Mouse (Mus musculus) testis, adult 2 months (tissue): ENCODE data around the gene Pard6b. TPM values are rescaled to one million over a fixed set of nuclear protein-coding genes. Genes with fewer than 3 reads are reported as not detected.

Source experiments
- H3K27ac ChIP-seq: fragments of 200-500 bp; 2 replicates; pipeline ENCODE4 v1.5.1; 2012; ENCODE audit warnings: low read depth, low read length; ENCODE audit not compliant: control insufficient read depth, insufficient read depth
- H3K27me3 ChIP-seq: fragments of 200-500 bp; 2 replicates; pipeline ENCODE4 v1.6.1; 2012; ENCODE audit warnings: mild to moderate bottlenecking, low read length, moderate library complexity; ENCODE audit not compliant: control insufficient read depth, insufficient read depth
- H3K36me3 ChIP-seq: fragments of 200-500 bp; 2 replicates; pipeline ENCODE4 v1.6.1; 2012; ENCODE audit warnings: mild to moderate bottlenecking, low read length; ENCODE audit not compliant: control insufficient read depth, insufficient read depth
- H3K4me1 ChIP-seq: fragments of 200-500 bp; 2 replicates; pipeline ENCODE4 v1.6.1; 2012; ENCODE audit warnings: low read length; ENCODE audit not compliant: control insufficient read depth, insufficient read depth
- H3K4me3 ChIP-seq: fragments of 200-500 bp; 2 replicates; pipeline ENCODE4 v1.5.1; 2012; ENCODE audit warnings: low read depth, mild to moderate bottlenecking, low read length, moderate library complexity, mixed read lengths; ENCODE audit not compliant: control insufficient read depth
- CTCF ChIP-seq: fragments of 200-500 bp; IDR thresholded peaks from 2 replicates; pipeline ENCODE4 v1.5.1; 2012; ENCODE audit warnings: low read depth, mild to moderate bottlenecking, inconsistent platforms, low read length, moderate library complexity; ENCODE audit not compliant: control insufficient read depth, insufficient read depth, insufficient replicate concordance
- POLR2A ChIP-seq: fragments of 200-500 bp; IDR thresholded peaks from 2 replicates; pipeline ENCODE4 v1.6.1; 2012; ENCODE audit warnings: low read depth, mild to moderate bottlenecking, inconsistent platforms, low read length, moderate library complexity; ENCODE audit not compliant: control insufficient read depth
- polyA plus RNA-seq: library from polyadenylated mRNA; depleted of rRNA; stranded (reverse); fragments of >200 nt; gene quantifications from 2 replicates; pipeline ENCODE4 v1.2.3, GENCODE M21; 2012

Pard6b gene
- polyA plus RNA-seq, 1 experiment: 6.9 TPM

DNA sequence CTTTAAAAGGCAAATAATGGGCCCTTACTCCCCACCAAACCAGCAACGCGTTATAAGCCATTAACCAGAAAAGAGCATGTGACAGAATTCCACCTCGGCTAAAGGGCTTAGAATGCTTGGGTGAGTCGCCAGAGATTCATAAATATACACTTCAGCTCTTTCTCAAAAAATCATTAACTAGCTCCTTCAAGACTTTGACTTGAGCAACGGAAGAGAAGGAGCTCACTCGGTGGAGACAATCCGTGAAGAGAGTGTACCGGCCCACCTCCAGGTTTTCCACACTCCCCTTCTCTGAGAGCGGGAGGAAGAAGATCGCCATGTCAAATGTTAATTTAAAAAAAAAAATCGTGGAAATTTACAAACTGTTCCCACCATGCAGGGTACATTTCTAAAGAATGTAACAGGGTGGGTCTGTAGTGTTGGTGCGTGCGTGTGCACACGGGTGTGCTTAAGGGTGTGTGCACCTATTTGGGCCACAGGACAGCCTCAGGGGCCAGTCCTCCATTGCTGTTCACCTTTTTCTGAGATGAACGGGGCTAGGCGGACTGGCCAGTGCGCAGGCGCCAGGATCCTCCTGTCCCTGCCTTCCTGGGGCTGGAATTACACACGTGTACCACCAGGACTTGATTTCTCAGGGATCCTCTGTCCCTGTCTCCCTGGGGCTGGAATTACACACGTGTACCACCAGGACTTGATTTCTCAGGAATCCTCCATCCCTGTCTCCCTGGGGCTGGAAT, 3.8 kb upstream of the Pard6b start:
- Histone ChIP-seq H3K4me1 (peaks cover 19% of the 10 kb centered on the region), H3K27ac (no peak overlapping the region), H3K4me3 (no peak overlapping the region), H3K36me3 (no peaks in the 10 kb centered on the region), H3K27me3 (no peaks in the 10 kb centered on the region)
- TF ChIP-seq CTCF (no peak), POLR2A (no peak)

DNA sequence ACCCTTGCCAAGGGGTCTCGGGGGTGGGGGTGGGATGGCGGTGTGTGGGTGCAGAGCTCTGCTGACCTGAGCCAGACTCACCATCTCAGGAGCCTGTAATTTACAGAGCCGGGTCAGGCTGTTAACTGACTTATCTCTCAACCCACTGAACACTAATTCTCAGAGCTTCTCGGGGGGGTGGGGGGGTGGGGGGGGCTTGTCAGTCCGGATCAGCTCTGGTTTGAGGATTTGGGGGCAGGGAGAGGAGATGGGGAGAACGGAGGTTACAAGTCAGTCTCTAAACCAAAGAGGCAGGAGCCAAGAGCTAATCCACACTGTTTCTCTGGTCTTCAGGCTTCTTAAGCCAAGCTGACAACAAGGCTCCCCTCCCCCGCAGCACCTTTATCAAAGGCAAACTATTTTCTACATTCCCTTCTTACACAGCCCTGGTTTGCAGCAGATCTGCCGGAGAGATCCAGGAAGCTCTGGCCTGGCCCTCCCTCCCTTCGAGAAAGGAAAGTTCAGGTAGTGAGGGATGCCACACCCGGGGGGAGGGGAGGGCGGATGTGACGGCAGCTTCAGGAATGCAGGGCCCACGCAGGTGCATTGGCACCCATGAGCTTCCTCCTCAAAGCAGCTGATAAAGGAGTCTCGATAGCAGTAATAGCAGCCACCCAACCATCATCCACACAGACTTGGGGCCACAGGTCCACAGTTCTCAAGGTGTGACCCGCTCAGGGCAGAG, 2.5 kb upstream of the Pard6b start:
- TF ChIP-seq CTCF (no peak), POLR2A (0 out of 2 replicates have a peak, but pooled peaks have one; percentile 21)
- Histone ChIP-seq H3K27me3 (no peaks in the 10 kb centered on the region), H3K4me1 (peaks cover 21% of the 10 kb centered on the region), H3K4me3 (no peak overlapping the region), H3K27ac (no peak overlapping the region), H3K36me3 (no peaks in the 10 kb centered on the region)

DNA sequence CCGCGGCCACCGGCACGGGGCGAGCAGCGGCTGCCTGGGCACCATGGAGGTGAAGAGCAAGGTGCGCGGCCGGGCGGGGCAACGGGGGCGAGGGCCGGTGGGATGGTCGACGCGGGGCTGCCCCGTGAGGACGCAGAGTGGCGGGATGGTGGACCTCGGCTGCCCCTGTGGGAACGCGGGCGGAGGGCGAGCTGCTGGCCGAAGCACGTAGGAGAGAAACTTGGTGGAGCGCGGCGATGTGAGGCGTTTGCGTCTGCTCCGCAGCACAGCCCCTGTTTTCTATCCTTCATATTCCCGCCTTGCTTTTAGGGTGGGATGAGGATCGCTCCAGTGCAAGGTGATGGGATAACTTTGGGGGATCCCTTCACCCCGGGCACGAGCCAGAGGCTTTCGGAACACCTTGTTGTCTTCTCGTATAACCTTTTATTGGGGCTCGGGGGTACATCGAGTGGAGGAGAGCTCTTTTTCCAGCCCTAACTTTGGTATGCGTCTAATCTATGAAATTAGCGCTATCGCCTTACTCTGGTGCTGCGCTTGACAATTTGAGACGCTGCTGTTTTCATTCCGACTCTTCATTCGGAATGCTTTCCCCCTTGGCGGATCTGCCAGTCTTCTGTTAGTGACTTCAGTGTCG, 612 bp downstream of the Pard6b start:
- Histone ChIP-seq H3K27ac (peak overlapping the region; percentile 85), H3K4me3 (peak overlapping the region; percentile 96), H3K4me1 (peaks cover 21% of the 10 kb centered on the region), H3K27me3 (no peaks in the 10 kb centered on the region), H3K36me3 (no peaks in the 10 kb centered on the region)
- no peak for TF ChIP-seq POLR2A
- no peak for TF ChIP-seq CTCF

DNA sequence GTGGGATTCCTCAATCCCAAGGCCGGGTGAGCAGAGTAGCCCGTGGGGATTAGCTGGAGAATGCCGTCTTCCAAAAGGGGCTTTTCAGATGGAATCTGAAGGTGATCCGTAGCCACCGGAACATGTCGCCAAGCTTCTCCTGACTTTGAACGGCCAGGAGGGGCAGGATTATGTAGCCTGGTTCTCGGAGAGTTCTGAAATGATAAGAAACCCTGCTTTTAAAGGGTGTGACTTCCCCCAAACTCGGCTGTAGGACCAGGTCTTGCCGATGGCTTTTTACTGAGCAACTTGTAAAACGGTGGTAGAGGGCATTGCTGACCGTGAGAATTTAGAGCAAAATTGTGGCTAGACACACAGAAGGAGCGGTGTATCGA, 1.1 kb downstream of the Pard6b start:
- peak overlapping the region; percentile 85 for H3K27ac ChIP-seq
- H3K4me1 ChIP-seq: peaks cover 21% of the 10 kb centered on the region
- no peaks in the 10 kb centered on the region for H3K36me3 ChIP-seq
- no peaks in the 10 kb centered on the region for H3K27me3 ChIP-seq
- TF ChIP-seq CTCF: no peak
- no peak for TF ChIP-seq POLR2A
- H3K4me3 ChIP-seq: peak overlapping the region; percentile 96

DNA sequence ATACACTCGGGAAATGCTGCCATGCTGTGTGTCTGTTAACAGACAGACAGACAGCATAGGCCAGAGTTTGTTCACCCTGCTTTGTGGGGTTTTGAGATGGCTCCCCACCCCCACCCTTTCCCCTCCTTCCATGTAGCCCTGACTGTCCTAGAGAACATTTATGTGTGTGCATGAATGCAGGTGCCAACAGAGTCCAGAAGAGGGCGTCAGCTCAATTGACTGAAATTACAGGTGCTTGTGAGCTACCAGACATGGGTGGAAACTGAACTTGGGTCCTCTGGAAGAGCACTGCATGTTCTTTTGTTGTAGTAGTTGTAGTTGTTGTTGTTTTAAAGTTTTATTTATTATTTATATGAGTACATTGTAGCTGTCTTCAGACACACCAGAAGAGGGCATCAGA, 2.8 kb downstream of the Pard6b start:
- Histone ChIP-seq H3K4me1 (peaks cover 17% of the 10 kb centered on the region), H3K36me3 (no peaks in the 10 kb centered on the region), H3K4me3 (no peak overlapping the region), H3K27me3 (no peaks in the 10 kb centered on the region), H3K27ac (no peak overlapping the region)
- TF ChIP-seq POLR2A: no peak
- TF ChIP-seq CTCF: no peak

DNA sequence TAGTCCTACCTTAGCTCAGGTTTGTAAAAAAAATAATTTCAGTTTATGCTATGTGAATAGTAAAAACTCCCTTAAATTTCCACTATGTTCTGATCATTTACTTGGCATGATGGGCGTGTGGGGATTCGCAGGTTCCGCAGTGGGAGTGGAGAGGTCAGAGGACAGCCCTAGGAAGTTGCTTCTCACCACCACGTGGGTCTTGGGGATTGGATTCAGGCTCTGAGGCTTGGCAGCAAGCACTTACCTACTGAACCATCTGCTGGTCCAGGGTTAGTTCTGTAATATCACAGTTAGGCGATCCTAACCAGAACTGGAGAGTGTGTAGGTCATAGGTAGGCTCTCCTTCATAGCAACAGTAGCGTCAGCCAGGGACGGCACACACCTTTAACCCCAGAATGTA, 3.4 kb downstream of the Pard6b start:
- H3K4me3 ChIP-seq: no peak overlapping the region
- no peaks in the 10 kb centered on the region for H3K27me3 ChIP-seq
- no peaks in the 10 kb centered on the region for H3K36me3 ChIP-seq
- TF ChIP-seq POLR2A: no peak
- TF ChIP-seq CTCF: no peak
- no peak overlapping the region for H3K27ac ChIP-seq
- H3K4me1 ChIP-seq: peaks cover 15% of the 10 kb centered on the region

DNA sequence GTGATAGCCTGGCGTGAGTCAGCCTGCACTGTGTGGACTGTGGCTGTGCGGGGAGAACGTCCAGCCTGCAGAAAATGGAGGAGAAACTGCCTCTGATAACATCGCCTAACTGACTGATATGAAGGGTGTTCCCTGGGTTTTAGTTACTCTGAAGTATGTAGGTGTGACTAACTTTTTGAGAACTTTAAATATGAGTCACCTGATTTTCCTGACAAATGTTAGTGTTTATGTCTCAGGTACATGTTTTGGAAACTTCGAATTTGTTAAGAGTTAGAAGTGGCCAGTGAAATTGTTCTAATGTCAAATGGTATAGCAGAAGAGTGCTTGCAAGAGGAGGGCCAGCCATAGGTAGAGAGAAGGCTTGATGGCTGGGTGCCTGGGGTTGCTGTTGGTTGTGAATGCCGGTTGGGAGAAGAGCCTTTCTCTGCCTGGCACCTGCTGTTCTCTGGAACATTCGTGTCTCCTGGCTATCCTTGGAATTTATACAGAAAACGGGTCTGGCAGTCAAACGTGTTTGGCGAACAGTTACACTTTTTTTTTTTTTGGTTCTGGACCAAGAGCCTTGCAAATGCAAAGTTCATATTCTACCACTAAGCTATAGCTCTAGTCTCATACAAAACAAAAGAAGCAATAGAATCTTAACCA, 4.9 kb downstream of the Pard6b start:
- H3K36me3 ChIP-seq: no peaks in the 10 kb centered on the region

More for the DNA sequence above, 4.9 kb downstream of the Pard6b start:
- peaks cover 10% of the 10 kb centered on the region for H3K4me1 ChIP-seq
- no peak overlapping the region for H3K27ac ChIP-seq
- TF ChIP-seq CTCF: no peak
- no peak for TF ChIP-seq POLR2A
- H3K27me3 ChIP-seq: no peaks in the 10 kb centered on the region
- no peak overlapping the region for H3K4me3 ChIP-seq
